Mouse (Mus musculus) frontal cortex, postnatal 10 days (tissue): ENCODE data around the gene Vmn2r86.
A peak's percentile ranks its signal among the peaks of the same experiment; 100 is the strongest.
"Not testable (repeated sequence)": the region's sequence is repeated elsewhere in the genome, so short reads cannot be mapped to it uniquely, and the experiment has no call there.

ENCODE experiments used
- DNase-seq, 2 experiments: peaks; one replicate each; pipeline ENCODE4 v3.0.0; 2022; ENCODE audit warnings: low spot score in 2 of 2, mixed read lengths in 1 of 2

Vmn2r86 gene

DNA sequence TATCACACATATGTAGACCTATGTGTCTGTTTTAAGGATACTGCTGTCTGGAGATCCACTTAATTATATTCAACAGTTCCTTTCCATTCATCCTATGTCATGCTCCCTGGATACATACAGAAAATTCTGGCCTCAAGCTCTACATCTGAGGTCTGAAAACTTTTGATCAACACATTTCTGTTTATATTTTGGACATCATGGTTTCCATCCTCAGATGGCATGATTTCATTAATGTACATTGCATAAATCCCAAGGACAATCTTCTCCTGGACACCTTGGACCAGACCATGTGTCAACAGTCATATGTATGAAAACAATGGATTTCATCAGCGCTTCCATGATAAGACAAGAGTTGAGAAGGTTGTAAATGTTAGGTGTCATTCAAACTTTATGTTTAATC, at the start of gene Vmn2r86:
Gene Vmn2r86 (minus strand): TSS at position 101 of the 400 bp plus-strand sequence.
- not testable (repeated sequence) for DNase-seq

DNA sequence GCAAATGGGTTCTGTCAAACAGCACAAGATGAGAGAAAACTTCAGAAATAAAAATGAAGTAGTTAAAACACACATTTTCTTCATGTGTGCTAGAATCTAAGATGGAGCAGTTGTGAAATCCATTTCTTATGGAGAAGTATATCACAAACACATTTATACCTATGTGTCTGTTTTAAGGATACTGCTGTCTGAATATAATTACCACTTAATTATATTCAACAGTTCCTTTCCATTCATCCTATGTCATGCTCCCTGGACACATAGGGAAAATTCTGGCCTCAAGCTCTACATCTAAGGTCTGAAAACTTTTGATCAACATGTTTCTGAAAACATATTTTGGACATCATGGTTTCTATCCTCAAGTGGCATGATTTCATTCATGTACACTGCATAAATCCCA, 41.4 kb upstream of the Vmn2r86 start, which contains the start of gene Vmn2r87:
Gene Vmn2r87 (minus strand): TSS at position 101 of the 400 bp plus-strand sequence.
- no peak for DNase-seq

- peak in 1 of 2 experiments; percentile 16 for DNase-seq
These were observed 14.5 kb upstream of the Vmn2r86 start for GRCm38 (mm10) chr10:130470311-130470760.

DNA sequence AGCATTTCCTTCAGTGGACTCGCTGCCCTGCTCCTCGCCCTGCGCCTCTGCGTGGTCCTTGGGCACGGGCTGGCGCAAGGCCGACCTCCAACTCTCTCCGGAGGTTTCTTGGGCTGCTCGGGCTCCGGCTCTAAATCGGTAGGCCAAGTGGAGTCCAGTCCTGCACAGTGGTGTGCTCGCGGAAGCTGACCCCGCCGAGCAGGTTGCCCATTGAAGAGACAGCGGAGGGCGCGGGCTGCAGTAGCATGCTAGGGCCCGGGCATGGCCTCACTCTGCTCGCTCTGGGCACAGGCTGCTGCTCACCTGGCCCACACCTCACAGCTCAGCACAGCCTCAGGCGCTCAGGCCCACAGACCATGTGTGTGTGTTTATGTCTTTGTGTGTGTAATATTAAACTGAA, 11.1 kb downstream of the Vmn2r86 start:
- DNase-seq = no peak

GRCm38 (mm10) chr10:130434185-130434898, 21.5 kb downstream of the Vmn2r86 start:
- DNase-seq = not testable (repeated sequence)

DNA sequence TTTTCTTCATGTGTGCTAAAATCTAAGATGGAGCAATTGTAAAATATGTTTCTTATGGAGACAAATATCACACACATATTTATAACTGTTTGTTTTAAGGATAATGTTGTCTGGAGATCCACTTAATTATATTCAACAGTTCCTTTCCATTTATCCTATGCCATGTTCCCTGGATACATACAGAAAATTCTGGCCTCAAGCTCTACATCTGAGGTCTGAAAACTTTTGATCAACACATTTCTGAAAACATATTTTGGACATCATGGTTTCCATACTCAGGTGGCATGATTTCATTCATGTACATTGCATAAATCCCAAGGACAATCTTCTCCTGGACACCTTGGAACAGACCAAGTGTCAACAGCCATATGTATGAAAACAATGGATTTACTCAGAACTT, 26.2 kb downstream of the Vmn2r86 start, which contains the start of gene Vmn2r85:
Gene Vmn2r85 (minus strand): TSS at position 101 of the 400 bp plus-strand sequence.
- not testable (repeated sequence) for DNase-seq

GRCm38 (mm10) chr10:130422368-130422767, 33.5 kb downstream of the Vmn2r86 start:
- DNase-seq = not testable (repeated sequence)

DNA sequence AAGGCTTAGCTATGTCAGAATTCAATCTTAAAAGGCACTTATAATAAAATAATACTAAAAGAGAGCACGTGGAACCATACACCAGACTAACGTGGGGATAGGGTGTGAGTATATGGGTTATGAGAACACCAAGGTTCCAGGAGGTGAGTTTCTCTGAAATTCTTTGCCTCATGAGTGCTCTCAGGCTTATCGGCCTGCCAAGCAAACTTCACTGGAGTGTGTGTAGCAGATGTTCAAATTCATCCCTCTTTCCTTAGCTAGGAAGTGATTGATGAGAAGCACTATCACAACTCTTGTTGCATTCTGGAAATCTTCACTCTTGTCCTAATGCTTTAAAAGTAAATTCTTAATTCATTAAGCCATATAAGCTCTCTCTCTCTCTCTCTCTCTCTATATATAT, 35.4 kb downstream of the Vmn2r86 start:
- DNase-seq = no peak

- not testable (repeated sequence) for DNase-seq
These were observed 35.9 kb downstream of the Vmn2r86 start for GRCm38 (mm10) chr10:130419954-130420353.

GRCm38 (mm10) chr10:130416352-130416751, 39.5 kb downstream of the Vmn2r86 start:
- not testable (repeated sequence) for DNase-seq

DNA sequence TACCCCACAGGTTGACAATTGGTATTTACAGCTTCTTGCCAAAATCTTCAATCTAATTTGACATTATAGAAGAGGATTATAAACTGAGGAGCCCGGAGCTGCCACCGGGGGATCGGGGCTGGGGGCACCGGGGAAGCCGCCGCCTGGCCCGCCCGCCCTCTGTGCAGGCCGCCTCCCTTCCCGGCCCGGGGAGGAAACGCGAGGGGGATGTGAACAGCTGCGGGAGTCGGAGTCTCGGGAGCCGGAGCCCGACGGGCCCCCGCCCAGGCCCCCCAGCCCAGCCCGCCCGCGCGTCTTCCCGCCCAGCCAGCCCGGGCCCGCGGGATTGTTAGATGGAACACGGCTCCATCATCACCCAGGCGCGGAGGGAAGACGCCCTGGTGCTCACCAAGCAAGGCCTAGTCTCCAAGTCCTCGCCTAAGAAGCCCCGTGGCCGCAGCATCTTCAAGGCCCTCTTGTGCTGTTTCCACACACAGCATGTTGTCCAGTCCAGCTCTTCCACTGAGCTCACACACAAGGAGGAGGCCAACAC, 43.6 kb downstream of the Vmn2r86 start:
- DNase-seq = not testable (repeated sequence)

GRCm38 (mm10) chr10:130394232-130394631, 61.6 kb downstream of the Vmn2r86 start, which contains the start of gene Vmn2r84:
Vmn2r84 (minus strand) TSS chr10:130394332.
- DNase-seq = no peak
